Mouse (Mus musculus): ENCODE data around the gene Olfr859.
"Not testable (repeated sequence)": the region's sequence is repeated elsewhere in the genome, so short reads cannot be mapped to it uniquely, and the experiment has no call there.

Olfr859 gene

DNA sequence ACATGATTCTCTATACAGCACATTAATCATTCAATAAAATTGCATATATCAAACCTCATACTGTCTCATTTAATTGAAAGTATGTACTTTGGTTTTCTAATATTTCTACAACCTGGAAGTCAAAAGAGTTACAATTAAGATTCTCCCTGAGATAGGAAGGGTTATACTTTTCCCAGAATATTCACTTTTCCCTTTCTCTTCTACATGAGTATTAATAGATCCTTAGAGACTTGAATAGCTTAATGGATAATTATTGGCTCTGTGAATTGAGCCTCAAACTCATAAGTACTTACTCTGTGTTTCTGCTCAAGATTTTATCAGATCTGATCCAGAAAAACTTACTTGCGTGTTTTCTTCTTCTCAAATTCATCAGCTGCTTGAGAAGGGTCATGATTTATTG lies at the start of gene Olfr859:
TSS of gene Olfr859 (plus strand) at position 301 of the 400 bp plus-strand sequence.
- not testable (repeated sequence) for DNase-seq (ENCODE audit: low spot score)

DNA sequence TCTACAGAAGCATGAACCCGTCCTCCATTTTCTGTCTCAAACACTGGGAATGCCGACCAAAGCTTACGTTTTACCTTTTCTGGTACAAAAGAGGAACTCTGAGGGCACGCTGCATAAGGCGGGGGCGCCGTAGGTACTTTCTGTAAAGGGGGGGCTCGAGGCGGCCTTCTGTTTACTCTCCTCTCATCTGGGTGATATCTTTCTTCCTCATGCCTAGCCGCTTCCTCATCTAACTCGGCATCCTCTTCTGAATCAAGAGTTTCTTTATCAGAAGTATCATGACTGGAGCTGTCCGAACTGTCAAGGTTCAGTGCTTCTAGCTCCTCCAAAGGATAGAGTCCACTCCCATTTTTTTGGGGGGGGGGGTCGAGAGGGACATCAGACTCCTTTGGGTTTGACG lies 35.6 kb upstream of the Olfr859 start:
- DNase-seq (ENCODE audit: low spot score): no peak

DNA sequence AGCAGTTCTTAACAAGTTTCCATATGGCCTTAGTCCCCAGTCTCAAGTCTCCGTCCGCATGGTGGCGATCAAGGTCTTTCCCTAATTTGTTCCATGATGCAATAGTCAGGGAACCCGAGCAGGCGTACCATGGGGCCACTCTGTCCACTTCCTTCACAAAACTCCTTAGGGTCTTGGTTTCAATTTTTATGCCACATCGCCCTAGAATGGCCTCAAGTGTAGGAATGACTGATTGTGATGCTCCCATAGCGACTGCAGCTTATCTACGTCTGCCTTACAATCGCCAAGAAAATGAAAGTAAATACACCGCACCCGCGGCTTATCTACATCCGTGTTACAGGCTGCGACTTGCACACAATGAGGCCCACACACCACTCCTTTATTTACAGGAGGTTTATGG lies 35.0 kb upstream of the Olfr859 start:
- no peak for DNase-seq (ENCODE audit: low spot score)

DNA sequence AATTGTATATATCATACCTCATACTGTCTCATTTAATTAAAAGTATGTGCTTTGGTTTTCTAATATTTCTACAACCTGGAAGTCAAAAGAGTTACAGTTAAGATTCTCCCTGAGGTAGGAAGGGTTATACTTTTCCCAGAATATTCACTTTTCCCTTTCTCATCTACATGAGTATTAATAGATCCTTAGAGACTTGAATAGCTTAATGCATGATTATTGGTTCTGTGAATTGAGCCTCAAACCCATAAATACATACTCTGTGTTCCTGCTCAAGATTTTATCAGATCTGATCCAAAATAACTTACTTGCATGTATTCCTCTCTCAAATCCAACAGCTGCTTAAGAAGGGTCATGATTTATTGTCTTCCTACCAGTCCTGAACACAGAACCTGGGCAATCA lies 24.7 kb upstream of the Olfr859 start, which contains the start of gene Olfr58:
TSS of gene Olfr58 (plus strand) at position 301 of the 400 bp plus-strand sequence.
- no peak for DNase-seq (ENCODE audit: low spot score)

DNA sequence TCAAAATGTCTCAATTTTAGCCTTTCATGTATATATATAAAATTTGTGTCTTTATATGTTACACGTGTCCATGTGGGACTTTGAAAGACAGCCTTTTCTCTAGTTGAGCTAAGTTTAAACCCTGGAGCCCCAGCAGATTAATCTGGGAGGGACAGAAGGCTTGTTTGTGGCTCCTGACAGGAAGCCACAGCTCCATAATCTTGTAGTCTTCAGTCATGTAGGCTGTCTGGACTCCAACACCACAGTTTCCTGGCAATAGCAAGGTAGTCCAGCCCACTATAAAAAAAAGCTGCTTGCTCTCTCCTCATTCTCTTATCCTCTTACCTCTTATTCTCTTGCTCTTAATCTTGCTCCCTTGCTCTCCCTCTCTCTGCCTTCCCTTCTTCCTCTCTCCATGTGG lies 1.7 kb upstream of the Olfr859 start:
- DNase-seq (ENCODE audit: low spot score): no peak

DNA sequence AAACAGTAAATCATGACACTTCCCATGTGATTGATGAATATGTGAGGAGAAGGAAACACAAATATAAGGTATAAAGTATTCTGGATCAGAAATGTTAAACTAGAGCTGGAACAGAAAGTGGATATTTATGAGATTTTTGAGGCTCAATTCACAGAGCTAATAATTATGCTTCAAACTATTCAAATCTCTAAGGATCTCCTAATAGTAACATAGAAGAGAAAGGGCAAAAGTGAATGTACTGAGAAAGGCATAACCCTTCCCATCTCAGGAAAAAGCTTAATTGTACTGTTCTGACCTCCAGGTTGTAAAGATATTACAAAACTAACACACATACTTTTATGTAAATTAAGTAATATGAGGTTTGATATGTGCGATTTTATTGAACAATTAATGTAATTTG lies 44.9 kb downstream of the Olfr859 start, which contains the start of gene Olfr860:
TSS of gene Olfr860 (minus strand) at position 101 of the 400 bp plus-strand sequence.
- no peak for DNase-seq (ENCODE audit: low spot score)
